Mouse (Mus musculus): ENCODE measurements around the gene Gm10190.
"Not testable (repeated sequence)": the region's sequence is repeated elsewhere in the genome, so short reads cannot be mapped to it uniquely, and the experiment has no call there.

Gene Gm10190
- long read RNA-seq, experiment 1: 0 reads
- long read RNA-seq, experiment 2, partial matches to known transcripts: 0 of 2 reads
- long read RNA-seq, experiment 2, other reads (novel, unspliced or antisense): 0 of 2 reads

- intact Hi-C loops (cut with DNase I): no loop called here
Observed at GRCm38 (mm10) chr17:80372989-80373725, at the start of gene Gm10190. Gene Gm10190 (minus strand): TSS chr17:80373541.

GRCm38 (mm10) chr17:80420998-80421397 is 47.7 kb upstream of the Gm10190 start:
- intact Hi-C loops (cut with DNase I): no loop called here

GRCm38 (mm10) chr17:80418572-80419210 is 45.4 kb upstream of the Gm10190 start:
- intact Hi-C loops (cut with DNase I): no loop called here

GRCm38 (mm10) chr17:80411182-80411581 is 37.8 kb upstream of the Gm10190 start:
- intact Hi-C loops (cut with DNase I): no loop called here

GRCm38 (mm10) chr17:80398243-80398642 is 24.9 kb upstream of the Gm10190 start:
- intact Hi-C loops (cut with DNase I): no loop called here

- intact Hi-C loops (cut with DNase I): no loop called here
Observed at GRCm38 (mm10) chr17:80391423-80392403, 18.4 kb upstream of the Gm10190 start.

GRCm38 (mm10) chr17:80390024-80390423 is 16.7 kb upstream of the Gm10190 start:
- intact Hi-C loops (cut with DNase I): no loop called here

GRCm38 (mm10) chr17:80385671-80386070 is 12.3 kb upstream of the Gm10190 start:
- intact Hi-C loops (cut with DNase I): no loop called here

GRCm38 (mm10) chr17:80378386-80378785 is 5.0 kb upstream of the Gm10190 start:
- intact Hi-C loops (cut with DNase I): not testable (repeated sequence)

GRCm38 (mm10) chr17:80373726-80374096 is 370 bp upstream of the Gm10190 start:
- intact Hi-C loops (cut with DNase I): no loop called here

GRCm38 (mm10) chr17:80368606-80369005 is 4.7 kb downstream of the Gm10190 start:
- intact Hi-C loops (cut with DNase I): no loop called here

GRCm38 (mm10) chr17:80367276-80367675 is 6.1 kb downstream of the Gm10190 start:
- intact Hi-C loops (cut with DNase I): no loop called here

- intact Hi-C loops (cut with DNase I): no loop called here
Observed at GRCm38 (mm10) chr17:80360245-80360644, 13.1 kb downstream of the Gm10190 start.

- intact Hi-C loops (cut with DNase I): no loop called here
Observed at GRCm38 (mm10) chr17:80347234-80347633, 26.1 kb downstream of the Gm10190 start.

GRCm38 (mm10) chr17:80346591-80347125 is 26.7 kb downstream of the Gm10190 start:
- intact Hi-C loops (cut with DNase I): no loop called here

- intact Hi-C loops (cut with DNase I): no loop called here
Observed at GRCm38 (mm10) chr17:80345277-80345676, 28.1 kb downstream of the Gm10190 start.

- intact Hi-C loops (cut with DNase I): loop anchor here (2.0 kb wide), 1 partner anchor 40 kb away; no protein-coding TSS in a partner anchor
Observed at GRCm38 (mm10) chr17:80332386-80332785, 41.0 kb downstream of the Gm10190 start.

GRCm38 (mm10) chr17:80326431-80326830 is 46.9 kb downstream of the Gm10190 start:
- intact Hi-C loops (cut with DNase I): no loop called here

- intact Hi-C loops (cut with DNase I): no loop called here
Observed at GRCm38 (mm10) chr17:80325456-80325855, 47.9 kb downstream of the Gm10190 start.

GRCm38 (mm10) chr17:80324521-80324920 is 48.8 kb downstream of the Gm10190 start:
- intact Hi-C loops (cut with DNase I): no loop called here

- intact Hi-C loops (cut with DNase I): no loop called here
Observed at GRCm38 (mm10) chr17:80323658-80324057, 49.7 kb downstream of the Gm10190 start.

All from adrenal gland (tissue).